15 mouse cellular contexts compared by ENCODE assay signal in the genomic region with DNA sequence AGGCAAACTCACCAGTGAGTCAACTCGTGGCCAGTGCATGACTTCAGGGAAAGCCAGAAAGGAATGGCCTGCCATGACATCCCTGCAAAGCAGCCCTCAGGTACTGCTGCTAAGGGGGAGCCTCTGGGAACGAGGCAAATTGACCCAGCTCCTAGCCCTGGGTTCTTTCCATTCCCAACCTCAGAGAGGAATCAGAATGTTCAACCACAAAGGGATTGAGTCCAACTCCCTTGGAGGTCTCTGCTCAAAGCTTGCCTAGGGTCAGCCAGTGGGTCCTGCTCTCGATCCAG. TPM values are rescaled to one million over a fixed set of nuclear protein-coding genes. Genes with fewer than 3 reads are reported as not detected.
DNase-seq lines count a peak whose midpoint lies in the region; ATAC-seq and TF ChIP-seq lines count a peak whose summit lies in the region.
"Had no signal": no experiment of that assay in that cellular context is flagged by ENCODE, and none has a peak within 500 bp of the region (broad histone marks: within the 10 kb centered on the region; RNA-seq: fewer than 3 reads in every experiment).

No protein-coding gene starts in this region.

- DNase-seq in embryonic facial prominence, embryonic 14.5 days (ENCODE audit: low spot score) = no peak
- no peak for DNase-seq in embryonic facial prominence, embryonic 10.5 days (ENCODE audit: low spot score)
- no peak for DNase-seq in lung, postnatal 25 days (ENCODE audit: low spot score)
- DNase-seq in Patski (ENCODE audit: low read depth, low spot score) = peak; percentile 71
- DNase-seq in fibroblast of lung, adult 2 months (ENCODE audit: low read depth) = peak; percentile 90
- DNase-seq: forebrain, postnatal 0 days; heart, adult 11 months had no signal

- no peaks in the 10 kb centered on the region for H3K9me3 ChIP-seq in embryonic facial prominence, embryonic 14.5 days (ENCODE audit: control insufficient read depth, low read length)
- no peaks in the 10 kb centered on the region for H3K9me3 ChIP-seq in embryonic facial prominence, embryonic 10.5 days
- no peaks in the 10 kb centered on the region for H3K9me3 ChIP-seq in lung, embryonic 16.5 days (ENCODE audit: control insufficient read depth, low read length)
- no peaks in the 10 kb centered on the region for H3K9me3 ChIP-seq in midbrain, embryonic 16.5 days (replicated peaks; ENCODE audit: control insufficient read depth, low read length, poor library complexity, severe bottlenecking)
- H3K9me3 ChIP-seq: embryonic facial prominence, embryonic 12.5 days; G1E; hindbrain, embryonic 12.5 days; hindbrain, embryonic 15.5 days had no signal

- 56% methylated on average over 3 of the region's 3 CpGs for WGBS in embryonic facial prominence, embryonic 14.5 days
- WGBS in embryonic facial prominence, embryonic 10.5 days = 72% methylated on average over 3 of the region's 3 CpGs
- 45% methylated on average over 3 of the region's 3 CpGs for WGBS in lung, embryonic 16.5 days
- 56% methylated on average over 3 of the region's 3 CpGs for WGBS in midbrain, embryonic 16.5 days

- H3K4me2 ChIP-seq in embryonic facial prominence, embryonic 14.5 days (ENCODE audit: low read depth, low read length) = no peak overlapping the region
- no peak overlapping the region for H3K4me2 ChIP-seq in lung, embryonic 16.5 days (ENCODE audit: low read depth, low read length)
- no peak overlapping the region for H3K4me2 ChIP-seq in midbrain, embryonic 16.5 days (ENCODE audit: low read length)
- H3K4me2 ChIP-seq: embryonic facial prominence, embryonic 12.5 days; heart, embryonic 11.5 days; hindbrain, embryonic 12.5 days; hindbrain, embryonic 15.5 days had no signal

- in situ Hi-C loops in Patski (cut with MboI; ENCODE audit: low pct_unique_long_range_greater_than_20kb) = no loop called here

- TF ChIP-seq CTCF in Patski (IDR thresholded peaks at IDR 0.05) = no peak

- H3K4me3 ChIP-seq in embryonic facial prominence, embryonic 14.5 days (ENCODE audit: low read depth, low read length) = no peak overlapping the region
- no peak overlapping the region for H3K4me3 ChIP-seq in embryonic facial prominence, embryonic 10.5 days
- H3K4me3 ChIP-seq in lung, embryonic 16.5 days (ENCODE audit: low read length) = no peak overlapping the region
- H3K4me3 ChIP-seq in midbrain, embryonic 16.5 days (ENCODE audit: low read depth, low read length) = no peak overlapping the region
- H3K4me3 ChIP-seq: embryonic facial prominence, embryonic 12.5 days; gastrocnemius, adult 2 months; hindbrain, embryonic 12.5 days; hindbrain, embryonic 15.5 days had no signal

- H3K9ac ChIP-seq in embryonic facial prominence, embryonic 14.5 days (ENCODE audit: low read depth, low read length) = no peak overlapping the region
- H3K9ac ChIP-seq in lung, embryonic 16.5 days (ENCODE audit: low read length) = no peak overlapping the region
- no peak overlapping the region for H3K9ac ChIP-seq in midbrain, embryonic 16.5 days (ENCODE audit: low read depth, low read length)
- H3K9ac ChIP-seq: embryonic facial prominence, embryonic 12.5 days; forebrain, postnatal 0 days; hindbrain, embryonic 12.5 days; hindbrain, embryonic 15.5 days had no signal

- no peak for ATAC-seq in embryonic facial prominence, embryonic 14.5 days (ENCODE audit: low read depth)
- ATAC-seq in lung, embryonic 16.5 days (ENCODE audit: low read depth) = no peak
- peak; percentile 18 for ATAC-seq in Patski
- ATAC-seq in midbrain, embryonic 16.5 days = no peak

- no peaks in the 10 kb centered on the region for H3K36me3 ChIP-seq in embryonic facial prominence, embryonic 14.5 days (ENCODE audit: control insufficient read depth, insufficient read depth, low read length)
- no peaks in the 10 kb centered on the region for H3K36me3 ChIP-seq in embryonic facial prominence, embryonic 10.5 days (replicated peaks)
- H3K36me3 ChIP-seq in lung, embryonic 16.5 days (ENCODE audit: control insufficient read depth, insufficient read depth, low read length) = no peaks in the 10 kb centered on the region
- H3K36me3 ChIP-seq in midbrain, embryonic 16.5 days (ENCODE audit: control insufficient read depth, insufficient read depth, low read length) = no peaks in the 10 kb centered on the region
- H3K36me3 ChIP-seq: embryonic facial prominence, embryonic 12.5 days; G1E; hindbrain, embryonic 12.5 days; hindbrain, embryonic 15.5 days had no signal

- H3K4me1 ChIP-seq in embryonic facial prominence, embryonic 14.5 days (ENCODE audit: control insufficient read depth, insufficient read depth, low read length) = peaks cover 5% of the 10 kb centered on the region; the same call in 1 of the 2 replicates
- H3K4me1 ChIP-seq in embryonic facial prominence, embryonic 10.5 days = 0 out of 2 replicates have a peak, but pooled peaks cover 4% of the 10 kb centered on the region
- peaks cover 34% of the 10 kb centered on the region for H3K4me1 ChIP-seq in lung, embryonic 16.5 days (replicated peaks; ENCODE audit: control insufficient read depth, insufficient read depth, low read length)
- no peaks in the 10 kb centered on the region for H3K4me1 ChIP-seq in midbrain, embryonic 16.5 days (ENCODE audit: control insufficient read depth, insufficient read depth, low read length)
- H3K4me1 ChIP-seq: embryonic facial prominence, embryonic 12.5 days; hindbrain, embryonic 12.5 days had no signal

- POLR2A ChIA-PET in Patski (lab: Charles Lee) = interaction anchor here (0.8 to 1.1 kb wide), 2 partner anchors 43 to 46 kb away, joined by 3 to 4 read pairs; no protein-coding TSS in a partner anchor

- H3K27me3 ChIP-seq in embryonic facial prominence, embryonic 14.5 days (replicated peaks; ENCODE audit: control insufficient read depth, insufficient read depth, low read length) = no peaks in the 10 kb centered on the region
- H3K27me3 ChIP-seq in embryonic facial prominence, embryonic 10.5 days (replicated peaks; ENCODE audit: low read depth, poor library complexity, severe bottlenecking) = no peaks in the 10 kb centered on the region
- no peaks in the 10 kb centered on the region for H3K27me3 ChIP-seq in lung, embryonic 16.5 days (ENCODE audit: control insufficient read depth, insufficient read depth, low read depth, low read length)
- no peaks in the 10 kb centered on the region for H3K27me3 ChIP-seq in Patski
- H3K27me3 ChIP-seq in midbrain, embryonic 16.5 days (ENCODE audit: control insufficient read depth, insufficient read depth, low read depth, low read length) = no peaks in the 10 kb centered on the region
- H3K27me3 ChIP-seq: embryonic facial prominence, embryonic 12.5 days; hindbrain, embryonic 12.5 days; hindbrain, embryonic 15.5 days had no signal

- CTCF ChIA-PET in Patski (lab: Charles Lee) = interaction anchor here (0.9 to 3.2 kb wide), 7 partner anchors 11 to 94 kb away, joined by 3 to 15 read pairs (median 4); no protein-coding TSS in a partner anchor

- peak overlapping the region; percentile 44; the same call in 1 of the 2 replicates for H3K27ac ChIP-seq in embryonic facial prominence, embryonic 14.5 days (replicated peaks; ENCODE audit: low read depth, low read length)
- no peak overlapping the region for H3K27ac ChIP-seq in embryonic facial prominence, embryonic 10.5 days (replicated peaks)
- peak overlapping the region; percentile 40 for H3K27ac ChIP-seq in lung, embryonic 16.5 days (ENCODE audit: low read length)
- H3K27ac ChIP-seq in midbrain, embryonic 16.5 days (ENCODE audit: low read length) = no peak overlapping the region
- H3K27ac ChIP-seq: embryonic facial prominence, embryonic 12.5 days; gastrocnemius, adult 2 months; hindbrain, embryonic 12.5 days; hindbrain, embryonic 15.5 days had no signal

RNA-seq across cellular contexts. Expression of gene Neurl1b, which starts 43.4 kb away (rescaled TPM):
- polyA plus RNA-seq in embryonic facial prominence, embryonic 14.5 days (2014; fragmentation: Nextera tagmentation; extraction: Ambion mirVana) = 0.85 and 1.0 TPM in 2 replicates
- polyA plus RNA-seq in embryonic facial prominence, embryonic 10.5 days (2016; fragmentation: Nextera tagmentation; extraction: Ambion mirVana) = 0.16 TPM in 2 replicates
- polyA plus RNA-seq in lung, embryonic 16.5 days (2015; fragmentation: Nextera tagmentation; extraction: Ambion mirVana) = 1.8 and 2.3 TPM in 2 replicates
- 79.6 TPM for polyA plus RNA-seq in Patski (2021)
- polyA plus RNA-seq in midbrain, embryonic 16.5 days (2015; fragmentation: Nextera tagmentation; extraction: Ambion mirVana) = 2.0 and 2.3 TPM in 2 replicates
- polyA plus RNA-seq: G1E had no signal

Comparison
In these comparisons a context has a peak if more than half of its experiments do, and no peak if none do; other contexts are left out.
1. H3K27ac ChIP-seq: peak in embryonic facial prominence, embryonic 14.5 days (single experiment) and lung, embryonic 16.5 days (single experiment); none in embryonic facial prominence, embryonic 10.5 days (single experiment) and midbrain, embryonic 16.5 days (single experiment).
2. DNase-seq: peak in Patski (single experiment) and fibroblast of lung, adult 2 months (single experiment); none in embryonic facial prominence, embryonic 14.5 days (single experiment), embryonic facial prominence, embryonic 10.5 days (single experiment) and lung, postnatal 25 days (single experiment).
3. RNA of gene Neurl1b, which starts 43.4 kb away (polyA plus RNA-seq): 79.6 TPM in Patski (single experiment); 2.0 to 2.3 TPM in midbrain, embryonic 16.5 days, 1.8 to 2.3 TPM in lung, embryonic 16.5 days, 0.85 to 1.0 TPM in embryonic facial prominence, embryonic 14.5 days and 0.16 TPM in embryonic facial prominence, embryonic 10.5 days; every median in the first group is over 10 times any median in the second.